ENCODE assay signal across 19 mouse cellular contexts in the genomic region with DNA sequence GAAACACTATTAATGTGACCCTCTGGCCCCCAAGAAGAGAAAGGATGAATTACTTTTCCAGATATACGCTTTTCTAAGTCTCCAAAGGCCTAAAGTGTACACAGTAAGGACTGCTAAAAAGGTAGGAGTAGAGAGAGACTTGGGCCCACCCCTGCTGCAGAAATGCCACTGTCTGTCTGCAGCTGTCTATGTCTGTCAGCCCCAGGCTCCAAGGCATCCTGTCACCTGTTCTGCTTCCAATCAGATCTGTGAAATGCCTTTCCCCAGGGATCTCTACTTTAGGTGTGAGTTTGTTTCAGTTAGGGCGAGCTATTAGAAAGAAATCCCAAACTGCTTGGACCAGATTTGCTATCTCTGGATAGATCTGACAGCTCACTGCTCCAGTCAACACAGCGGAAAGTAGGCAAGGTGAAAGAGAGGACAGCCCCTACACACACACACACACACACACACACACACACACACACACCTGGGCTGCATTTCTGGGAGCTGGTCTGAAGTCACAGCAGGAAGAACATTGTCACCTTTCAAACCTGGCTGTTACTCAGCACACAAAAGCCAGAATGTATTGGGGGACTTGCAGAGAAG.
DNase-seq lines count a peak whose midpoint lies in the region; ATAC-seq and TF ChIP-seq lines count a peak whose summit lies in the region.
"Had no signal": no experiment of that assay in that cellular context is flagged by ENCODE, and none has a peak within 500 bp of the region (broad histone marks: within the 10 kb centered on the region; RNA-seq: fewer than 3 reads in every experiment).

No protein-coding gene starts in this region.

- no peak overlapping the region for H3K27ac ChIP-seq in intestine, embryonic 14.5 days (ENCODE audit: low read depth)
- no peak overlapping the region for H3K27ac ChIP-seq in intestine, embryonic 15.5 days
- H3K27ac ChIP-seq in limb, embryonic 14.5 days (replicated peaks; ENCODE audit: low read depth, low read length), result no peak overlapping the region
- H3K27ac ChIP-seq: forebrain, embryonic 12.5 days; heart, embryonic 15.5 days; hindbrain, embryonic 13.5 days; hindbrain, postnatal 0 days had no signal

- H3K4me2 ChIP-seq in intestine, embryonic 14.5 days (ENCODE audit: low read length), result no peak overlapping the region
- no peak overlapping the region for H3K4me2 ChIP-seq in intestine, embryonic 15.5 days (replicated peaks)
- no peak overlapping the region for H3K4me2 ChIP-seq in limb, embryonic 14.5 days (replicated peaks; ENCODE audit: low read depth, low read length, severe bottlenecking)
- H3K4me2 ChIP-seq: forebrain, embryonic 12.5 days; heart, embryonic 11.5 days; heart, embryonic 15.5 days; hindbrain, embryonic 13.5 days had no signal

- H3K9ac ChIP-seq in intestine, embryonic 14.5 days (ENCODE audit: low read length), result no peak overlapping the region
- H3K9ac ChIP-seq in intestine, embryonic 15.5 days, result no peak overlapping the region
- no peak overlapping the region for H3K9ac ChIP-seq in limb, embryonic 14.5 days (ENCODE audit: low read depth, low read length, severe bottlenecking)
- H3K9ac ChIP-seq: forebrain, embryonic 12.5 days; heart, embryonic 15.5 days; hindbrain, embryonic 13.5 days had no signal

- ATAC-seq in intestine, embryonic 14.5 days (replicated peaks; ENCODE audit: low FRiP score, low TSS enrichment, low read depth), result no peak
- ATAC-seq in intestine, embryonic 15.5 days, result no peak
- ATAC-seq in limb, embryonic 14.5 days (ENCODE audit: low FRiP score, low read depth), result peak; percentile 70
- ATAC-seq: forebrain, embryonic 16.5 days; hindbrain, postnatal 0 days had no signal

- H3K4me3 ChIP-seq in intestine, embryonic 14.5 days (ENCODE audit: low read depth, low read length), result no peak overlapping the region
- H3K4me3 ChIP-seq in intestine, embryonic 15.5 days (replicated peaks), result no peak overlapping the region
- no peak overlapping the region for H3K4me3 ChIP-seq in limb, embryonic 14.5 days (replicated peaks; ENCODE audit: low read length)
- H3K4me3 ChIP-seq: forebrain, embryonic 12.5 days; heart, embryonic 15.5 days; hindbrain, embryonic 13.5 days had no signal

- peak; percentile 39 for DNase-seq in intestine, embryonic 14.5 days (ENCODE audit: low spot score)
- DNase-seq in urinary bladder, postnatal 14 days (ENCODE audit: low spot score), result peak; percentile 44
- DNase-seq in urinary bladder, adult 18-20 months (ENCODE audit: low spot score in 2 of 2), result no peak
- peak; percentile 39 for DNase-seq in limb, embryonic 14.5 days (ENCODE audit: low spot score)
- DNase-seq in testis, postnatal 14 days (ENCODE audit: low spot score), result no peak
- DNase-seq: adrenal gland, adult 2 months; adrenal gland, postnatal 25 days; cerebellum, adult 2 months; cerebellum, postnatal 10 days; gastrocnemius, postnatal 25 days; heart, adult 18-20 months; heart, postnatal 14 days had no signal

- 58% methylated on average over 3 of the region's 3 CpGs for WGBS in intestine, embryonic 14.5 days
- WGBS in intestine, embryonic 15.5 days, result 67% methylated on average over 3 of the region's 3 CpGs
- WGBS in limb, embryonic 14.5 days, result 51% methylated on average over 3 of the region's 3 CpGs

- no peaks in the 10 kb centered on the region; the same call in 1 of the 2 replicates for H3K4me1 ChIP-seq in intestine, embryonic 14.5 days (replicated peaks; ENCODE audit: control insufficient read depth, insufficient read depth, low read length)
- no peaks in the 10 kb centered on the region for H3K4me1 ChIP-seq in intestine, embryonic 15.5 days (replicated peaks)
- peaks cover 8% of the 10 kb centered on the region for H3K4me1 ChIP-seq in limb, embryonic 14.5 days (ENCODE audit: control insufficient read depth, insufficient read depth, low read length)
- H3K4me1 ChIP-seq: heart, embryonic 15.5 days; hindbrain, embryonic 13.5 days had no signal

- no peak for TF ChIP-seq POLR2A in limb, embryonic 14.5 days (IDR thresholded peaks at IDR 0.05; ENCODE audit: borderline replicate concordance, extremely low read depth, insufficient read depth, insufficient read length)

- H3K9me3 ChIP-seq in intestine, embryonic 14.5 days (ENCODE audit: control insufficient read depth, low read length), result peaks cover 6% of the 10 kb centered on the region; the same call in 1 of the 2 replicates
- no peaks in the 10 kb centered on the region for H3K9me3 ChIP-seq in intestine, embryonic 15.5 days
- no peaks in the 10 kb centered on the region; the same call in 1 of the 2 replicates for H3K9me3 ChIP-seq in limb, embryonic 14.5 days (ENCODE audit: control insufficient read depth, low read length)
- H3K9me3 ChIP-seq: forebrain, embryonic 12.5 days; heart, embryonic 15.5 days had no signal

- H3K27me3 ChIP-seq in intestine, embryonic 14.5 days (replicated peaks; ENCODE audit: control insufficient read depth, insufficient read depth, low read length), result no peaks in the 10 kb centered on the region
- no peaks in the 10 kb centered on the region for H3K27me3 ChIP-seq in intestine, embryonic 15.5 days (replicated peaks)
- no peaks in the 10 kb centered on the region for H3K27me3 ChIP-seq in limb, embryonic 14.5 days (ENCODE audit: control insufficient read depth, insufficient read depth, low read length)
- H3K27me3 ChIP-seq: forebrain, embryonic 12.5 days; heart, embryonic 15.5 days; hindbrain, embryonic 13.5 days had no signal

- no peaks in the 10 kb centered on the region for H3K36me3 ChIP-seq in intestine, embryonic 14.5 days (ENCODE audit: control insufficient read depth, insufficient read depth, low read length)
- no peaks in the 10 kb centered on the region for H3K36me3 ChIP-seq in intestine, embryonic 15.5 days
- H3K36me3 ChIP-seq in limb, embryonic 14.5 days (ENCODE audit: control insufficient read depth, insufficient read depth, low read length), result no peaks in the 10 kb centered on the region
- H3K36me3 ChIP-seq: forebrain, embryonic 12.5 days; heart, embryonic 15.5 days; hindbrain, embryonic 13.5 days had no signal

Comparison
In these comparisons a context has a peak if more than half of its experiments do, and no peak if none do; other contexts are left out.
1. DNase-seq: peak in intestine, embryonic 14.5 days (single experiment), urinary bladder, postnatal 14 days (single experiment) and limb, embryonic 14.5 days (single experiment); none in urinary bladder, adult 18-20 months (0 of 2) and testis, postnatal 14 days (single experiment).